Mouse (Mus musculus) liver, embryonic 16.5 days (tissue): ENCODE results near the gene Ikzf3. TPM values are rescaled to one million over a fixed set of nuclear protein-coding genes. Genes with fewer than 3 reads are reported as not detected.

ENCODE experiments used
- ATAC-seq: fragments of 200-750 bp; cut with Nextera tagmentation; 2 replicates; pipeline ENCODE4 v1.8.0; 2017; ENCODE audit warnings: low read depth, mild to moderate bottlenecking, moderate number of reproducible peaks, moderate library complexity
- H3K27ac ChIP-seq: fragments of 300-500 bp; sonication (generic); 2 replicates; pipeline ENCODE4 v1.5.1; 2014; ENCODE audit warnings: mild to moderate bottlenecking, low read length
- H3K27me3 ChIP-seq: fragments of 300-500 bp; sonication (generic); 2 replicates; pipeline ENCODE4 v1.6.1; 2014; ENCODE audit warnings: low read depth, low read length, mixed read lengths; ENCODE audit not compliant: control insufficient read depth, insufficient read depth
- H3K36me3 ChIP-seq: fragments of 300-500 bp; sonication (generic); 2 replicates; pipeline ENCODE4 v1.6.1; 2014; ENCODE audit warnings: mild to moderate bottlenecking; ENCODE audit not compliant: control insufficient read depth, insufficient read depth
- H3K4me1 ChIP-seq: fragments of 300-500 bp; sonication (generic); 2 replicates; pipeline ENCODE4 v1.6.1; 2014; ENCODE audit warnings: low read depth, low read length, mixed read lengths; ENCODE audit not compliant: control insufficient read depth
- H3K4me2 ChIP-seq: fragments of 300-500 bp; sonication (generic); 2 replicates; pipeline ENCODE4 v1.6.1; 2014; ENCODE audit warnings: low read depth, low read length, mixed read lengths
- H3K4me3 ChIP-seq: fragments of 300-500 bp; sonication (generic); 2 replicates; pipeline ENCODE4 v1.5.1; 2014; ENCODE audit warnings: low read depth, mild to moderate bottlenecking, low read length
- H3K9ac ChIP-seq: fragments of 300-500 bp; sonication (generic); 2 replicates; pipeline ENCODE4 v1.6.1; 2014; ENCODE audit warnings: low read depth, low read length
- H3K9me3 ChIP-seq: fragments of 300-500 bp; sonication (generic); replicated peaks from 2 replicates; pipeline ENCODE4 v1.6.1; 2016; ENCODE audit warnings: low read length; ENCODE audit not compliant: control insufficient read depth
- WGBS: fragments of 180-500 bp; shearing (Covaris S2); extraction: QIAGEN DNeasy Blood & Tissue Kit; methylation state at CpG from one replicate; pipeline ENCODE4 v1.1.7; 2014; ENCODE audit not compliant: insufficient replicate concordance; 5-methylcytosine and 5-hydroxymethylcytosine counted together
- polyA plus RNA-seq: library from polyadenylated mRNA; unstranded; fragments of >200 nt; fragmentation: Nextera tagmentation; extraction: Ambion mirVana; gene quantifications from 2 replicates; pipeline ENCODE4 v1.2.1, GENCODE M21; 2015

The Ikzf3 gene
- polyA plus RNA-seq, 1 experiment from 2014 or later = 0.19 TPM

GRCm38 (mm10) chr11:98504926-98505325 is 40.9 kb downstream of the Ikzf3 start:
- WGBS = 45% methylated on average over 3 of the region's 3 CpGs
- H3K9ac ChIP-seq = no peak overlapping the region
- H3K36me3 ChIP-seq = no peaks in the 10 kb centered on the region
- no peak overlapping the region for H3K4me2 ChIP-seq
- H3K4me3 ChIP-seq = no peak overlapping the region
- no peaks in the 10 kb centered on the region for H3K9me3 ChIP-seq
- no peaks in the 10 kb centered on the region for H3K27me3 ChIP-seq
- H3K27ac ChIP-seq = no peak overlapping the region
- H3K4me1 ChIP-seq = no peaks in the 10 kb centered on the region
- ATAC-seq = no peak

DNA sequence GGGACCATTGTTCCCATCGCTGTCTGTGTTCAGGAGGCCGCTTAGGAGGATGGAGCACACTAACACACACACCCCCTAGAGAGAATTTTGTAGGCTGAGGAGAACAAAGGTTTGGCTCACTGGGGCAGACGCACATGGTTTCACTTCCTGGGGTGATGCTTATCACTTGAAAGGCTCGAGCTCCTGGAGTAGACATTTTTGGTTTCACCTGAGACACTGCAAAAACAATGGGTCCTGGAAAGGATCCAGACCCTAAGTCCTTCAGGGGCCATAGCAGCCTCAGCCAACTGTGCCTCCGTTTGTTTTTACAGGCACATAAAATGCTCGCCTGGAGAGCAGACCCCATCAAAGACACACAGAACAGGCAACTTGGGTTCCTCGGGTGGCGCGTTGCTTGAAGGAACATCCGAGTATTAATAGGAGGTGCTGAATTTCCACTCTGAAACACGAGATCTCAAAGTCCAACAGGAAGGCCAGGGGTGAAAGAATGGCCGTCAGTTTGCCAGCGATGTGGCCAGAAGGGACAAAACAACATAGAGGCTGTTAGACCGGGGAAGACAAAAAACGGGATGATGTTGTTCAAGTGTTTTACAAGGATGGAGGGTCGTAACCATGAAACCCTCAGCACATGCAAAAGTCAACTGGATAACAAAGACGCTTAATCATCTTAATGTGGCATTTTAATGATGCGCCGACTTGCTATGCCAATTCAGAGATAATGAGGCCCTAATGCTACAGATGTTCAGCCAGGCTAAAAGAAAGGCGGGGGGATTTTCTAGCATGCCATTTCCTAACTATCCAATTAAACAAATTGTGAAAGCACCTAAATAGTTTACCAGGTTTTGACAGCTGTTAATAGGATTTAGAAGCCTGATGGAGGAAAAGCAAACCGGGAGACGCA is 48.2 kb downstream of the Ikzf3 start:
- ATAC-seq = no peak
- H3K27me3 ChIP-seq = no peaks in the 10 kb centered on the region
- no peak overlapping the region for H3K4me2 ChIP-seq
- H3K36me3 ChIP-seq = no peaks in the 10 kb centered on the region
- H3K4me1 ChIP-seq = no peaks in the 10 kb centered on the region
- no peak overlapping the region for H3K9ac ChIP-seq
- WGBS = 46% methylated on average over 22 of the region's 22 CpGs
- no peak overlapping the region for H3K4me3 ChIP-seq
- H3K9me3 ChIP-seq = no peaks in the 10 kb centered on the region
- no peak overlapping the region for H3K27ac ChIP-seq

- WGBS = 59% methylated on average over 5 of the region's 5 CpGs
- Histone ChIP-seq H3K9ac (no peak overlapping the region), H3K4me3 (no peak overlapping the region), H3K27me3 (no peaks in the 10 kb centered on the region), H3K9me3 (no peaks in the 10 kb centered on the region), H3K36me3 (no peaks in the 10 kb centered on the region), H3K4me1 (no peaks in the 10 kb centered on the region), H3K4me2 (no peak overlapping the region), H3K27ac (no peak overlapping the region)
- ATAC-seq = no peak
Observed at GRCm38 (mm10) chr11:98495176-98495719, 50.6 kb downstream of the Ikzf3 start.

DNA sequence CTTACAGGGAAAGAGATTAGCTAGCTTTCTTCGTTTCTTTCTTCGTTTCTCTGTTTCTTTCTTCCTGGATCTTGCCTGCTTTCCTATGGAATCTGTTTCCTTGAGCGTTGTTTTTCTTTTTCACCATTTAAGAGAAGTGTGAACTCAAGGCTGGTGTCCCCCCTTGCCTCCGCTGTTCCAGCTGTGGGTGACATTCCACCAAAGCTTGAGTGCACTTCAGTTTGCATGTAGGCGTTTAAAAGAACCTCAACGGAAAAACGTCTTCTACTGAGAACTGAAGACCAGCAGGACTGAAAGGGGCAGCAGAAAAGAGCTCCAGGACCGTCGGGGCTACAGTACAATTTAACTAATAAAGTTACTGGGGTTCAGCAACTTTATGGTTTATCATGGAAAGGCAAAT is 52.4 kb downstream of the Ikzf3 start:
- H3K27me3 ChIP-seq = no peaks in the 10 kb centered on the region
- no peak overlapping the region for H3K9ac ChIP-seq
- H3K4me1 ChIP-seq = no peaks in the 10 kb centered on the region
- no peaks in the 10 kb centered on the region for H3K36me3 ChIP-seq
- 54% methylated on average over 9 of the region's 9 CpGs for WGBS
- H3K4me3 ChIP-seq = no peak overlapping the region
- H3K27ac ChIP-seq = no peak overlapping the region
- H3K4me2 ChIP-seq = no peak overlapping the region
- no peak for ATAC-seq
- no peaks in the 10 kb centered on the region for H3K9me3 ChIP-seq

- Histone ChIP-seq H3K36me3 (no peaks in the 10 kb centered on the region), H3K4me1 (no peaks in the 10 kb centered on the region), H3K27ac (no peak overlapping the region), H3K9ac (no peak overlapping the region), H3K4me3 (no peak overlapping the region), H3K4me2 (no peak overlapping the region), H3K9me3 (no peaks in the 10 kb centered on the region), H3K27me3 (no peaks in the 10 kb centered on the region)
- no peak for ATAC-seq
- 23% methylated on average over 7 of the region's 7 CpGs for WGBS
Observed at GRCm38 (mm10) chr11:98492959-98493358, 52.9 kb downstream of the Ikzf3 start.

- no peaks in the 10 kb centered on the region for H3K9me3 ChIP-seq
- WGBS = 60% methylated on average over 7 of the region's 7 CpGs
- H3K36me3 ChIP-seq = no peaks in the 10 kb centered on the region
- no peak overlapping the region for H3K27ac ChIP-seq
- no peaks in the 10 kb centered on the region for H3K27me3 ChIP-seq
- H3K4me3 ChIP-seq = no peak overlapping the region
- no peak overlapping the region for H3K9ac ChIP-seq
- no peak overlapping the region for H3K4me2 ChIP-seq
- no peaks in the 10 kb centered on the region for H3K4me1 ChIP-seq
- ATAC-seq = no peak
Observed at GRCm38 (mm10) chr11:98491571-98491970, 54.3 kb downstream of the Ikzf3 start.

- Histone ChIP-seq H3K9ac (no peak overlapping the region), H3K36me3 (no peaks in the 10 kb centered on the region), H3K4me1 (no peaks in the 10 kb centered on the region), H3K27me3 (no peaks in the 10 kb centered on the region), H3K9me3 (no peaks in the 10 kb centered on the region), H3K4me3 (no peak overlapping the region), H3K4me2 (no peak overlapping the region), H3K27ac (no peak overlapping the region)
- 69% methylated on average over 20 of the region's 20 CpGs for WGBS
- ATAC-seq = no peak
Observed at GRCm38 (mm10) chr11:98488540-98489234, 57.1 kb downstream of the Ikzf3 start.

DNA sequence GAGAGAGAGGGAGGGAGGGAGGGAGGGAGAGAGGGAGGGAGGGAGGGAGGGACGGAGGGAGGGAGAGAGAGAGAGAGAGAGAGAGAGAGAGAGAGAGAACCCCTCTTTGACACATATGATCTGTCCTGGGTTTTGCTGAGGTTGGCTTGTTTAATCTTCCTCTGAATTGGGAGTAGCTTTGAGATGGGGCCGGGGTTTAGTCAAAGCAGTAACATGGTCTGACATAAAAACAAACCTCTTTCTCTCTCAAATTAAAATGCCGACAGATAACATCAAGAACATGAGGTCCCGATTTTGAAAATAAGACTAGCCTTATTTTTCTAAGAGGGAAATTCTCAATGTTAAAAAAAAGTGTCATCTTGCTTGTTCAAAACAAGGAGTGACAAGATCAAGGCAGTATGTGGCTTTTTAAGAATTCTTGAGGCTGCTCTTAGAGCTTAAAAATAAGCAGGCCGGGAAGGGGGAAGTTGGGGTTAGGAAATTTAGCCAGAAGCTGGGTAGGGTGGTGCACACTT is 58.2 kb downstream of the Ikzf3 start:
- no peaks in the 10 kb centered on the region for H3K4me1 ChIP-seq
- ATAC-seq = no peak
- 39% methylated on average over 5 of the region's 5 CpGs for WGBS
- H3K36me3 ChIP-seq = no peaks in the 10 kb centered on the region
- H3K9ac ChIP-seq = no peak overlapping the region
- H3K4me3 ChIP-seq = no peak overlapping the region
- no peak overlapping the region for H3K4me2 ChIP-seq
- no peaks in the 10 kb centered on the region for H3K9me3 ChIP-seq
- no peaks in the 10 kb centered on the region for H3K27me3 ChIP-seq
- H3K27ac ChIP-seq = no peak overlapping the region

DNA sequence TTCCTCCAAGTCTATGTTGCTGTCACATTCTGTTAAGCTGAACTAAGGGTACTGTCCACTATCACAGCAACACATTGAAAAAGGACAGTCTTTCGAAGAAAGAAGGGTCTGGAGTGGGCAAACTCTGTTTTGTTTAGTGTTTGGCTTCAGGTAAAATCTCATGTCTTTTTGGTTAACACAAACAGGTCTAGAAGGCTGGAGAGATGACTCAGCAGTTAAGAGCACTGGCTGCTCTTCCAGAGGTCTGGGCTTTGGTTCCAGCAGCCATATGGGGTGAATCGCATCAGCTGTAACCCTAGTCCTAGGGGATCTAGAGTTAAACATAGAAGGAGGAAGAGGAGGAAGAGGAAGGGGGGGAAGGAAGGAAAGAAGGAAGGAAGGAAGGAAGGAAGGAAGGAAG is 60.1 kb downstream of the Ikzf3 start:
- Histone ChIP-seq H3K4me1 (no peaks in the 10 kb centered on the region), H3K4me2 (no peak overlapping the region), H3K27ac (no peak overlapping the region), H3K9me3 (no peaks in the 10 kb centered on the region), H3K9ac (no peak overlapping the region), H3K36me3 (no peaks in the 10 kb centered on the region), H3K27me3 (no peaks in the 10 kb centered on the region), H3K4me3 (no peak overlapping the region)
- ATAC-seq = no peak
- 62% methylated on average over 2 of the region's 2 CpGs for WGBS
